Mouse (Mus musculus): ENCODE measurements at regions not wholly inside any gene's neighbourhood (a gene's known extent, or its start where the extent isn't known, plus 50 kb on each side); places are given as distances from the start of the nearest gene placed in this dataset.

GRCm38 (mm10) chr11:24671662-24672061 is 593.8 kb downstream of the Bcl11a start:
- Histone ChIP-seq H3K9ac (ENCODE audit: low read length) (no peak overlapping the region), H3K27ac (ENCODE audit: low read depth, low read length) (no peak overlapping the region), H3K36me3 (ENCODE audit: control insufficient read depth, insufficient read depth, low read length) (no peaks in the 10 kb centered on the region), H3K9me3 (ENCODE audit: control insufficient read depth, low read length) (no peaks in the 10 kb centered on the region), H3K4me3 (ENCODE audit: low read depth, low read length) (no peak overlapping the region), H3K4me1 (replicated peaks; ENCODE audit: control insufficient read depth, insufficient read depth, low read length) (no peaks in the 10 kb centered on the region), H3K4me2 (ENCODE audit: low read depth, low read length, severe bottlenecking) (no peak overlapping the region), H3K27me3 (ENCODE audit: control insufficient read depth, insufficient read depth, low read length) (no peaks in the 10 kb centered on the region)
- ATAC-seq (replicated peaks; ENCODE audit: low FRiP score) (no peak), DNase-seq (ENCODE audit: low spot score) (no peak)
- WGBS: 89% methylated on average over 4 of the region's 4 CpGs

- Histone ChIP-seq H3K4me3 (ENCODE audit: low read depth, low read length) (no peak overlapping the region), H3K4me2 (ENCODE audit: low read depth, low read length, severe bottlenecking) (no peak overlapping the region), H3K9me3 (ENCODE audit: control insufficient read depth, low read length) (no peaks in the 10 kb centered on the region), H3K4me1 (replicated peaks; ENCODE audit: control insufficient read depth, insufficient read depth, low read length) (no peaks in the 10 kb centered on the region), H3K9ac (ENCODE audit: low read length) (no peak overlapping the region), H3K36me3 (ENCODE audit: control insufficient read depth, insufficient read depth, low read length) (no peaks in the 10 kb centered on the region), H3K27me3 (ENCODE audit: control insufficient read depth, insufficient read depth, low read length) (no peaks in the 10 kb centered on the region), H3K27ac (ENCODE audit: low read depth, low read length) (no peak overlapping the region)
- no peak for DNase-seq (ENCODE audit: low spot score)
- WGBS: 74% methylated on average over 7 of the region's 7 CpGs
- ATAC-seq (replicated peaks; ENCODE audit: low FRiP score): no peak
Observed at GRCm38 (mm10) chr11:24673248-24674207, 595.7 kb downstream of the Bcl11a start.

- H3K4me1 ChIP-seq (replicated peaks; ENCODE audit: control insufficient read depth, insufficient read depth, low read length): no peaks in the 10 kb centered on the region
- no peaks in the 10 kb centered on the region for H3K27me3 ChIP-seq (ENCODE audit: control insufficient read depth, insufficient read depth, low read length)
- DNase-seq (ENCODE audit: low spot score) (no peak), ATAC-seq (replicated peaks; ENCODE audit: low FRiP score) (no peak)
- H3K27ac ChIP-seq (ENCODE audit: low read depth, low read length): no peak overlapping the region
- WGBS: 78% methylated on average over 4 of the region's 4 CpGs
- no peaks in the 10 kb centered on the region for H3K9me3 ChIP-seq (ENCODE audit: control insufficient read depth, low read length)
- no peak overlapping the region for H3K4me2 ChIP-seq (ENCODE audit: low read depth, low read length, severe bottlenecking)
- no peaks in the 10 kb centered on the region for H3K36me3 ChIP-seq (ENCODE audit: control insufficient read depth, insufficient read depth, low read length)
- no peak overlapping the region for H3K9ac ChIP-seq (ENCODE audit: low read length)
- no peak overlapping the region for H3K4me3 ChIP-seq (ENCODE audit: low read depth, low read length)
Observed at GRCm38 (mm10) chr11:24674208-24674571, 596.3 kb downstream of the Bcl11a start.

- 90% methylated on average over 4 of the region's 4 CpGs for WGBS
- H3K36me3 ChIP-seq (ENCODE audit: control insufficient read depth, insufficient read depth, low read length): no peaks in the 10 kb centered on the region
- no peak overlapping the region for H3K4me3 ChIP-seq (ENCODE audit: low read depth, low read length)
- H3K27me3 ChIP-seq (ENCODE audit: control insufficient read depth, insufficient read depth, low read length): no peaks in the 10 kb centered on the region
- no peak overlapping the region for H3K9ac ChIP-seq (ENCODE audit: low read length)
- no peaks in the 10 kb centered on the region for H3K4me1 ChIP-seq (replicated peaks; ENCODE audit: control insufficient read depth, insufficient read depth, low read length)
- ATAC-seq (replicated peaks; ENCODE audit: low FRiP score) (no peak), DNase-seq (ENCODE audit: low spot score) (no peak)
- no peaks in the 10 kb centered on the region for H3K9me3 ChIP-seq (ENCODE audit: control insufficient read depth, low read length)
- no peak overlapping the region for H3K27ac ChIP-seq (ENCODE audit: low read depth, low read length)
- H3K4me2 ChIP-seq (ENCODE audit: low read depth, low read length, severe bottlenecking): no peak overlapping the region
Observed at GRCm38 (mm10) chr11:24677016-24677415, 599.2 kb downstream of the Bcl11a start.

GRCm38 (mm10) chr11:24679581-24679980 is 601.7 kb downstream of the Bcl11a start:
- DNase-seq (ENCODE audit: low spot score) (no peak), ATAC-seq (replicated peaks; ENCODE audit: low FRiP score) (no peak)
- no peak overlapping the region for H3K4me3 ChIP-seq (ENCODE audit: low read depth, low read length)
- 92% methylated on average over 5 of the region's 5 CpGs for WGBS
- no peaks in the 10 kb centered on the region for H3K4me1 ChIP-seq (replicated peaks; ENCODE audit: control insufficient read depth, insufficient read depth, low read length)
- no peak overlapping the region for H3K27ac ChIP-seq (ENCODE audit: low read depth, low read length)
- no peaks in the 10 kb centered on the region for H3K27me3 ChIP-seq (ENCODE audit: control insufficient read depth, insufficient read depth, low read length)
- no peak overlapping the region for H3K9ac ChIP-seq (ENCODE audit: low read length)
- H3K4me2 ChIP-seq (ENCODE audit: low read depth, low read length, severe bottlenecking): no peak overlapping the region
- no peaks in the 10 kb centered on the region for H3K9me3 ChIP-seq (ENCODE audit: control insufficient read depth, low read length)
- H3K36me3 ChIP-seq (ENCODE audit: control insufficient read depth, insufficient read depth, low read length): no peaks in the 10 kb centered on the region

- Histone ChIP-seq H3K4me3 (ENCODE audit: low read depth, low read length) (no peak overlapping the region), H3K27ac (ENCODE audit: low read depth, low read length) (no peak overlapping the region), H3K27me3 (ENCODE audit: control insufficient read depth, insufficient read depth, low read length) (no peaks in the 10 kb centered on the region), H3K4me2 (ENCODE audit: low read depth, low read length, severe bottlenecking) (no peak overlapping the region), H3K4me1 (replicated peaks; ENCODE audit: control insufficient read depth, insufficient read depth, low read length) (no peaks in the 10 kb centered on the region), H3K9me3 (ENCODE audit: control insufficient read depth, low read length) (no peaks in the 10 kb centered on the region), H3K36me3 (ENCODE audit: control insufficient read depth, insufficient read depth, low read length) (no peaks in the 10 kb centered on the region), H3K9ac (ENCODE audit: low read length) (no peak overlapping the region)
- WGBS: 88% methylated on average over 4 of the region's 4 CpGs
- ATAC-seq (replicated peaks; ENCODE audit: low FRiP score): no peak
- DNase-seq (ENCODE audit: low spot score): no peak
Observed at GRCm38 (mm10) chr11:24682423-24682822, 604.6 kb downstream of the Bcl11a start.

- no peak overlapping the region for H3K27ac ChIP-seq (ENCODE audit: low read depth, low read length)
- 0 out of 2 replicates have a peak, but pooled peaks have one; percentile 44 for ATAC-seq (replicated peaks; ENCODE audit: low FRiP score)
- no peak overlapping the region for H3K4me3 ChIP-seq (ENCODE audit: low read depth, low read length)
- no peak overlapping the region for H3K4me2 ChIP-seq (ENCODE audit: low read depth, low read length, severe bottlenecking)
- no peaks in the 10 kb centered on the region for H3K9me3 ChIP-seq (ENCODE audit: control insufficient read depth, low read length)
- H3K4me1 ChIP-seq (replicated peaks; ENCODE audit: control insufficient read depth, insufficient read depth, low read length): no peaks in the 10 kb centered on the region
- H3K36me3 ChIP-seq (ENCODE audit: control insufficient read depth, insufficient read depth, low read length): no peaks in the 10 kb centered on the region
- 62% methylated on average over 16 of the region's 16 CpGs for WGBS
- no peak for DNase-seq (ENCODE audit: low spot score)
- no peak overlapping the region for H3K9ac ChIP-seq (ENCODE audit: low read length)
- no peaks in the 10 kb centered on the region for H3K27me3 ChIP-seq (ENCODE audit: control insufficient read depth, insufficient read depth, low read length)
Observed at GRCm38 (mm10) chr11:24685545-24686467, 608.0 kb downstream of the Bcl11a start.

GRCm38 (mm10) chr11:24688160-24688782 is 610.4 kb downstream of the Bcl11a start:
- no peak overlapping the region for H3K4me2 ChIP-seq (ENCODE audit: low read depth, low read length, severe bottlenecking)
- H3K9ac ChIP-seq (ENCODE audit: low read length): no peak overlapping the region
- 95% methylated on average over 2 of the region's 2 CpGs for WGBS
- DNase-seq (ENCODE audit: low spot score): no peak
- H3K36me3 ChIP-seq (ENCODE audit: control insufficient read depth, insufficient read depth, low read length): no peaks in the 10 kb centered on the region
- no peak overlapping the region for H3K4me3 ChIP-seq (ENCODE audit: low read depth, low read length)
- ATAC-seq (replicated peaks; ENCODE audit: low FRiP score): no peak
- no peaks in the 10 kb centered on the region for H3K9me3 ChIP-seq (ENCODE audit: control insufficient read depth, low read length)
- H3K27me3 ChIP-seq (ENCODE audit: control insufficient read depth, insufficient read depth, low read length): no peaks in the 10 kb centered on the region
- no peaks in the 10 kb centered on the region for H3K4me1 ChIP-seq (replicated peaks; ENCODE audit: control insufficient read depth, insufficient read depth, low read length)
- no peak overlapping the region for H3K27ac ChIP-seq (ENCODE audit: low read depth, low read length)

Measured in forebrain, embryonic 11.5 days (tissue).